Mouse (Mus musculus): ENCODE measurements at regions not wholly inside any gene's neighbourhood (a gene's known extent, or its start where the extent isn't known, plus 50 kb on each side); places are given as distances from the start of the nearest gene placed in this dataset.

GRCm38 (mm10) chr14:93972858-93973257 is 82.4 kb upstream of the Pcdh9 start:
- H3K27ac ChIP-seq = no peak overlapping the region
- H3K9ac ChIP-seq = no peak overlapping the region
- no peaks in the 10 kb centered on the region for H3K4me1 ChIP-seq
- H3K36me3 ChIP-seq (ENCODE audit: poor library complexity, severe bottlenecking) = no peaks in the 10 kb centered on the region
- WGBS = 88% methylated on average over 4 of the region's 4 CpGs
- H3K4me3 ChIP-seq = no peak overlapping the region
- no peaks in the 10 kb centered on the region for H3K9me3 ChIP-seq (replicated peaks)
- no peak overlapping the region for H3K4me2 ChIP-seq
- no peaks in the 10 kb centered on the region for H3K27me3 ChIP-seq
- no peak for ATAC-seq

DNA sequence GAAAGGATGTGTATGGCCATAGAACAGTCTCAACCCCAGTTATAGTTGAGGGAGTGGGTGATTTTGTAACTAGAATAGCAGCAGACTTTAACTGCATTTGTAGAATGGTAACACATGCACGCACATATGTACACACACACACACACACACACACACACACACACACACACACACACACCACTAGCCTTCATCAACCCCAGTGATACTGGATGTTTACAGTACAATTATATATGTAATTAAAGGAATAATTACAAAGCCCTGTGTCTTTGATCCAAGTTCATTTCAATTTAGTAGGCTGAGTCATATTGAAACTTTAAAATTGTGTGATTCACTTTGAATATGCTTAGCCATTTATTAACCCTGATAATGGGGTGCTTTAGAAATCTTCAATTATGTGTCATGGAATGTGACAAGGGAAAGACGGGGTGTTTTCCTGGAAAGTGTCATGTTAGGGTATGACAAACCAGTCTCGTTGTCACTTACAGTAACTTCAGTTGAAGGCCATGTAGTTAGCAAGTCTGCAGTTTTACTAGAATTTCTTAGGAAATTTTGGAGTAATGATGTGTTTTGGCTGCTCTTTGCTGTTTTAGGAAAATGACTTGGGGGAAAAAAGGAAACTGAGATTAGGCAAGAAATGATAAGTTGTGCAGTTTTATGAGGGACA is 81.8 kb upstream of the Pcdh9 start:
- H3K4me2 ChIP-seq = no peak overlapping the region
- no peaks in the 10 kb centered on the region for H3K27me3 ChIP-seq
- WGBS = 80% methylated on average over 3 of the region's 3 CpGs
- no peak overlapping the region for H3K27ac ChIP-seq
- H3K9me3 ChIP-seq (replicated peaks) = no peaks in the 10 kb centered on the region
- no peak for ATAC-seq
- no peaks in the 10 kb centered on the region for H3K36me3 ChIP-seq (ENCODE audit: poor library complexity, severe bottlenecking)
- H3K9ac ChIP-seq = no peak overlapping the region
- H3K4me1 ChIP-seq = no peaks in the 10 kb centered on the region
- H3K4me3 ChIP-seq = no peak overlapping the region

- ATAC-seq = peak; percentile 57; the same call in 1 of the 2 replicates
- Histone ChIP-seq H3K27me3 (no peaks in the 10 kb centered on the region), H3K4me3 (no peak overlapping the region), H3K27ac (no peak overlapping the region), H3K36me3 (ENCODE audit: poor library complexity, severe bottlenecking) (no peaks in the 10 kb centered on the region), H3K9me3 (replicated peaks) (no peaks in the 10 kb centered on the region), H3K4me2 (no peak overlapping the region), H3K4me1 (peaks cover 8% of the 10 kb centered on the region), H3K9ac (no peak overlapping the region)
- 69% methylated on average over 2 of the region's 2 CpGs for whole genome bisulfite sequencing
These were observed 76.5 kb upstream of the Pcdh9 start for GRCm38 (mm10) chr14:93966933-93967332.

DNA sequence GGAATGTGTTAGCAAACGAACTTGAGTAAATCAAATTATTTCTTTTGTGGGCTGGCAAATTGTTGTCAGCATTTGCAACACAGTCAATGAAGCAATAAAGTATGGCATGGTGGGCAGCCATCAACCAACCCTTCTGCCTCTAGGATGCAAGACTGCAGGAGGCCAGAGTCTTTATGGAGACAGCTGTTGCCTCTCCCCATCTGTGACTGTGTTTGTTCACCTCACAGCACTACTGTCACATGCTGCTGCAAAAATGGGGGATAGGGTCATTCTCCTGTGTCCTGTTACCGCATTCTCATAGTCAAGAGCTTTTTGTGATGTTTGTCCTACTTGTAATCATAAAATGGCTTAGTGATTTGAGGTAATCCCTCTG is 72.2 kb upstream of the Pcdh9 start:
- Histone ChIP-seq H3K27me3 (no peaks in the 10 kb centered on the region), H3K9ac (no peak overlapping the region), H3K4me1 (peaks cover 8% of the 10 kb centered on the region), H3K9me3 (replicated peaks) (no peaks in the 10 kb centered on the region), H3K4me3 (no peak overlapping the region), H3K36me3 (ENCODE audit: poor library complexity, severe bottlenecking) (no peaks in the 10 kb centered on the region), H3K4me2 (no peak overlapping the region), H3K27ac (no peak overlapping the region)
- 39% methylated on average over 2 of the region's 2 CpGs for WGBS
- peak; percentile 80 for ATAC-seq

GRCm38 (mm10) chr14:93961963-93962676 is 71.6 kb upstream of the Pcdh9 start:
- H3K4me1 ChIP-seq = peaks cover 8% of the 10 kb centered on the region
- H3K4me3 ChIP-seq = no peak overlapping the region
- no peaks in the 10 kb centered on the region for H3K27me3 ChIP-seq
- H3K9ac ChIP-seq = no peak overlapping the region
- H3K36me3 ChIP-seq (ENCODE audit: poor library complexity, severe bottlenecking) = no peaks in the 10 kb centered on the region
- H3K9me3 ChIP-seq (replicated peaks) = no peaks in the 10 kb centered on the region
- no peak overlapping the region for H3K27ac ChIP-seq
- peak; percentile 91 for ATAC-seq
- no peak overlapping the region for H3K4me2 ChIP-seq
